ENCODE assay signal across 33 mouse cellular contexts in genomic region chr7:83254411-83254810, GRCm38 (mm10).
"Had no signal": no experiment of that assay in that cellular context is flagged by ENCODE, and none has a peak within 500 bp of the region (broad histone marks: within the 10 kb centered on the region; RNA-seq: fewer than 3 reads in every experiment).

No protein-coding gene starts in this region.

- H3K9me3 ChIP-seq: heart, embryonic 10.5 days; heart, embryonic 12.5 days; heart, embryonic 13.5 days; heart, embryonic 15.5 days; hindbrain, embryonic 10.5 days; hindbrain, embryonic 12.5 days; hindbrain, embryonic 13.5 days; hindbrain, embryonic 15.5 days; intestine, embryonic 15.5 days; kidney, embryonic 15.5 days had no signal

- ATAC-seq: hindbrain, embryonic 16.5 days; hindbrain, postnatal 0 days; inflammation-experienced regulatory T-cells, adult 6 months; intestine, embryonic 15.5 days; intestine, embryonic 16.5 days; intestine, postnatal 0 days had no signal

- H3K27ac ChIP-seq: heart, adult 2 months; heart, embryonic 10.5 days; heart, embryonic 13.5 days; heart, embryonic 15.5 days; hindbrain, embryonic 10.5 days; hindbrain, embryonic 12.5 days; hindbrain, embryonic 13.5 days; hindbrain, embryonic 14.5 days; hindbrain, embryonic 15.5 days; hindbrain, postnatal 0 days; intestine, embryonic 15.5 days; kidney, embryonic 15.5 days; layer of hippocampus, adult 2 months; left cerebral cortex, adult 2 months had no signal

- DNase-seq: heart, adult 2 months; heart, postnatal 10 days; heart, postnatal 14 days; heart, postnatal 36 days; heart, postnatal 4 days; kidney, adult 11 months; kidney, adult 2 months; kidney, adult 8-10 months; kidney, postnatal 14 days; kidney, postnatal 25 days; kidney, postnatal 36 days; kidney, postnatal 4 days; layer of hippocampus, adult 9-11 months; layer of hippocampus, postnatal 36 days had no signal

- H3K9ac ChIP-seq: heart, embryonic 12.5 days; heart, embryonic 13.5 days; heart, embryonic 15.5 days; hindbrain, embryonic 12.5 days; hindbrain, embryonic 13.5 days; hindbrain, embryonic 14.5 days; hindbrain, embryonic 15.5 days; intestine, embryonic 15.5 days; kidney, embryonic 15.5 days had no signal

- H3K36me3 ChIP-seq: heart, embryonic 10.5 days; heart, embryonic 12.5 days; heart, embryonic 13.5 days; heart, embryonic 15.5 days; hindbrain, embryonic 10.5 days; hindbrain, embryonic 12.5 days; hindbrain, embryonic 13.5 days; hindbrain, embryonic 15.5 days; intestine, embryonic 15.5 days; kidney, embryonic 15.5 days had no signal

- H3K27me3 ChIP-seq: heart, embryonic 12.5 days; heart, embryonic 13.5 days; heart, embryonic 15.5 days; hindbrain, embryonic 12.5 days; hindbrain, embryonic 13.5 days; hindbrain, embryonic 15.5 days; intestine, embryonic 15.5 days; kidney, embryonic 15.5 days had no signal

- H3K4me3 ChIP-seq: heart, adult 2 months; heart, embryonic 10.5 days; heart, embryonic 12.5 days; heart, embryonic 13.5 days; heart, embryonic 15.5 days; hindbrain, embryonic 10.5 days; hindbrain, embryonic 12.5 days; hindbrain, embryonic 13.5 days; hindbrain, embryonic 15.5 days; intestine, embryonic 15.5 days; kidney, embryonic 15.5 days; layer of hippocampus, adult 2 months; left cerebral cortex, adult 2 months had no signal

- H3K4me2 ChIP-seq: heart, embryonic 11.5 days; heart, embryonic 12.5 days; heart, embryonic 13.5 days; heart, embryonic 15.5 days; hindbrain, embryonic 12.5 days; hindbrain, embryonic 13.5 days; hindbrain, embryonic 14.5 days; hindbrain, embryonic 15.5 days; intestine, embryonic 15.5 days; kidney, embryonic 15.5 days had no signal

- H3K4me1 ChIP-seq: heart, embryonic 10.5 days; heart, embryonic 12.5 days; heart, embryonic 15.5 days; hindbrain, embryonic 10.5 days; hindbrain, embryonic 12.5 days; hindbrain, embryonic 15.5 days; intestine, embryonic 15.5 days had no signal
